Mouse (Mus musculus) hindbrain, embryonic 12.5 days (tissue): ENCODE results near the gene Tmem14c. TPM values are rescaled to one million over a fixed set of nuclear protein-coding genes. Genes with fewer than 3 reads are reported as not detected.

Experiments used
- ATAC-seq: fragments of 200-750 bp; cut with Nextera tagmentation; 2 replicates; pipeline ENCODE4 v1.8.0; 2017; ENCODE audit warnings: moderate TSS enrichment; ENCODE audit not compliant: low FRiP score
- H3K27ac ChIP-seq: fragments of 300-500 bp; sonication (generic); 2 replicates; pipeline ENCODE4 v1.5.1; 2016; ENCODE audit warnings: mild to moderate bottlenecking
- H3K27me3 ChIP-seq: fragments of 300-500 bp; sonication (generic); 2 replicates; pipeline ENCODE4 v1.6.1; 2016; ENCODE audit warnings: mild to moderate bottlenecking
- H3K36me3 ChIP-seq: fragments of 300-500 bp; sonication (generic); 2 replicates; pipeline ENCODE4 v1.6.1; 2016; ENCODE audit warnings: mild to moderate bottlenecking
- H3K4me1 ChIP-seq: fragments of 300-500 bp; sonication (generic); 2 replicates; pipeline ENCODE4 v1.6.1; 2016
- H3K4me2 ChIP-seq: fragments of 300-500 bp; sonication (generic); replicated peaks from 2 replicates; pipeline ENCODE4 v1.6.1; 2016; ENCODE audit warnings: mild to moderate bottlenecking
- H3K4me3 ChIP-seq: fragments of 300-500 bp; sonication (generic); 2 replicates; pipeline ENCODE4 v1.5.1; 2016; ENCODE audit warnings: mild to moderate bottlenecking
- H3K9ac ChIP-seq: fragments of 300-500 bp; sonication (generic); 2 replicates; pipeline ENCODE4 v1.6.1; 2016; ENCODE audit warnings: mild to moderate bottlenecking, moderate library complexity
- H3K9me3 ChIP-seq: fragments of 300-500 bp; sonication (generic); replicated peaks from 2 replicates; pipeline ENCODE4 v1.6.1; 2016; ENCODE audit warnings: mild to moderate bottlenecking
- WGBS: fragments of 180-500 bp; shearing (Covaris S2); methylation state at CpG from one replicate; pipeline ENCODE4 v1.1.7; 2016; 5-methylcytosine and 5-hydroxymethylcytosine counted together
- polyA plus RNA-seq: library from polyadenylated mRNA; unstranded; fragments of >200 nt; fragmentation: Nextera tagmentation; extraction: Ambion mirVana; gene quantifications from 2 replicates; pipeline ENCODE4 v1.2.1, GENCODE M21; 2016

Gene Tmem14c
- polyA plus RNA-seq, 1 experiment from 2014 or later: 148 TPM

DNA sequence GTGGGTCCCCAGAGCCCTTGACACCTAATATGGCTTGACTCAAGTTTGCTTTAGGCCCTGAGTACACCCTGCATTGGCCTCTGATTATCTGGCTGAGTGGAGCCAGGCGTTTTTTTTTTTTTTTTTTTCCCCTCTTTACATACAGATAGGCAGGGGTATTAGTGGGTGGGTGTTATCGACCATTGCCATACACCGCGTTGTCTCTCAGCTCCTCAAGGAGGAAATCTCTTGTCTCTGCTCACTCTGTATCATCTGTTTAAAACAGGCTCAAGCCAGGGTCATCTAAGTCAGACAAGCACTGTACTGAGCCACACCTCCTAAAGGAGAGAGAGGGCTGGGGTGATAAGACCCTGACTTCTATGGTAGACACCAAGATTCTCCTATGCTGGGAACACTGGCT is 1.7 kb downstream of the Tmem14c start:
- peaks cover 43% of the 10 kb centered on the region for H3K36me3 ChIP-seq
- H3K4me3 ChIP-seq: no peak overlapping the region
- H3K27me3 ChIP-seq: no peaks in the 10 kb centered on the region
- ATAC-seq: no peak
- peak overlapping the region; percentile 79; the same call in 1 of the 2 replicates for H3K4me2 ChIP-seq
- H3K9ac ChIP-seq: no peak overlapping the region
- no peak overlapping the region for H3K27ac ChIP-seq
- WGBS: 79% methylated on average over 4 of the region's 4 CpGs
- peaks cover 16% of the 10 kb centered on the region for H3K4me1 ChIP-seq
- no peaks in the 10 kb centered on the region for H3K9me3 ChIP-seq

DNA sequence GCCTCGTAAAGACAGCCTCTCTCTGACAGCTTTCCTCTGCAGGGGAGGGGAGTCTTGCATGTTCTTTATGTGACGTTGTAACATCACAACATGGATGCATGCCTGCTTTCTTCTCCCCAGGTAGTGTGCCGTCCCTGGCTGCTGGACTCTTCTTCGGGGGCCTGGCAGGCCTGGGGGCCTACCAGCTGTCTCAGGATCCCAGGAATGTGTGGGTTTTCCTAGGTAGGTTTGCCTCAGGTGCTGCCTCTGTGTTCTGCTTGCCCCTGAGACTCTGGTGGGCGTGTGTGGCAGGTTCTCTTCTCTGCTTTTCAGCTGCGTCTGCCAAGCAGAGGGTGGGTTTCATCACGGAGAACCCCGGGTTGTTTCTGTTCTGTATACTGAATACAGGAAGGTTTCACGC is 2.1 kb downstream of the Tmem14c start:
- Histone ChIP-seq H3K9me3 (no peaks in the 10 kb centered on the region), H3K27ac (no peak overlapping the region), H3K9ac (no peak overlapping the region), H3K4me2 (no peak overlapping the region), H3K4me1 (peaks cover 16% of the 10 kb centered on the region), H3K27me3 (no peaks in the 10 kb centered on the region), H3K36me3 (peaks cover 39% of the 10 kb centered on the region), H3K4me3 (no peak overlapping the region)
- WGBS: 91% methylated on average over 9 of the region's 9 CpGs
- no peak for ATAC-seq

DNA sequence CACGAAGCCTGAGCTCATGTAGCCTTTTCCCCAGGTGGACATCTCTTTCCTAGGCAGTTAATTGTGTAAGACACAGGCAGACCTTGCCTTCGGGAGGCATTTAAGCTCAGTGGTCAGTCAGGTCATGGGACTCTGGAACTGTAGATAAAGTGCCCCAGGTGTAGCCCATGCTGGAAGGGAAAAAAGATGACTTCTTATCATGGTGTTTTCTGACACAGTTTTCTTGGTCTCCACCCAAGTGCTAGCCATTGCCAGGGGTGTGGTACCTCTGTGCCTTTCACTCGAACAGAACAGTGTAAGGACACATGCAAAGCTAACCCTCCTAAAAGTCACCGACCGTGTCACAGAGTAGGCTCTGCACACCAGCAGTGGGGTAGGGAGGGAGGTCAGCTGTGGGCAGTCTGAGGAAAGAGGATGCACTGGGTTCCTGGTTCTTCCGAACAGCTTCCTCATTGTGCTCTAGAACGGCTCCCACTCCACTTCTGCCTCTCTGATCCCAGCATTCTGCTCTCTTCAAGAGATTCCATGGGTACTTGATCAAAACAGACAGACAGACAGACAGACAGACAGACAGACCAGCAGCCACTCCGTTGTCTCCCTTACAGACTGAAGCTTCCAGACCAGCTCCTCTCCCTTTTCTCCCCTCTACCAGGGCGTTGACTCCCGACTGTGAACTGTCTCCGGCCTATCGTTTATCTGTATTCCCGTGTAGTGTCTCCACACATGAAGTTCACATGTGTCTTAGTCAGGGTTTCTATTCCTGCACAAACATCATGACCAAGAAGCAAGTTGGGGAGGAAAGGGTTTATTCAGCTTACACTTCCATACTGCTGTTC is 2.9 kb downstream of the Tmem14c start:
- Histone ChIP-seq H3K36me3 (peaks cover 41% of the 10 kb centered on the region), H3K9ac (no peak overlapping the region), H3K4me1 (peaks cover 16% of the 10 kb centered on the region), H3K4me3 (no peak overlapping the region), H3K9me3 (no peaks in the 10 kb centered on the region), H3K27me3 (no peaks in the 10 kb centered on the region), H3K4me2 (no peak overlapping the region), H3K27ac (no peak overlapping the region)
- ATAC-seq: no peak
- 95% methylated on average over 13 of the region's 13 CpGs for WGBS

DNA sequence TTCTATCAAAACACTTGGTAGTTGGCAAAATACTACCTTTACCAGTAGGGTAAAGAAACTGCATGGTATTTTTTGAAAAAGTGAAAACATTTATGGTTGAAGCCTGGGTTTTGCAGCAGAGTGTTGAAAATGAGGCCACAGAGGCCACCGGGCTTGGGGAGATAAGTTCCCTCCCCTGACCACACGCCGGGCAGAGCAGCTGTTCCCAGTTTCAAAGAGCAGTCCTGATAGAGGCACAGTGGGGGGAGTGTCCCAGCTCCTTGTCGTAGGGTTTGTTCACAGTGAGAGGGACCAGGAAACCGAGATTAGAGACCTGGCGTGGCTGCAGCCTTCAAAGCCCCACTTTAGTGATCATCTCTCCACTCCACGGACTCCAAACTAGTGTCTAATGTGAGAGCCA is 4.4 kb downstream of the Tmem14c start:
- Histone ChIP-seq H3K36me3 (peaks cover 36% of the 10 kb centered on the region), H3K4me1 (peaks cover 13% of the 10 kb centered on the region), H3K9ac (no peak overlapping the region), H3K4me2 (no peak overlapping the region), H3K4me3 (no peak overlapping the region), H3K27ac (no peak overlapping the region), H3K9me3 (no peaks in the 10 kb centered on the region), H3K27me3 (no peaks in the 10 kb centered on the region)
- no peak for ATAC-seq
- 74% methylated on average over 7 of the region's 7 CpGs for WGBS

DNA sequence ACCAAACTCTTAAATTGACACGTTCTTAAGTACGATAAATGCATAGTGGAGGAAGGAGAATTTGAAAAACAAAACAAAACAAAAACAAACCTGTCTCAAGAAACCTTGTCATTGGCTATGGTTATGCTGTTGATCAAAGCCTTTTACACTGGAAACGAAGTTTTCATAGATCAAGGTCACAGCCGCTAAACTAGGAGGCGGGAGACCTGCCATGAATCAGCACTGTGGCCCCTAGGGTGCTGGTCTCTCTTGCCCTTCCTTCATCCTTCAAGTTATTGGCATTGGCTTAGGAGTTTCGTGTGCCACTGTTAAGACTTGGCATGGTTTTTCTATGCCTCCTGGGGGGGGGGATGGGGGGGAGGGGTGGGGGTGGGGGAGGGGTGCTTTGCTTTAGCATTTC is 5.5 kb downstream of the Tmem14c start:
- WGBS: 92% methylated on average over 6 of the region's 6 CpGs

DNA sequence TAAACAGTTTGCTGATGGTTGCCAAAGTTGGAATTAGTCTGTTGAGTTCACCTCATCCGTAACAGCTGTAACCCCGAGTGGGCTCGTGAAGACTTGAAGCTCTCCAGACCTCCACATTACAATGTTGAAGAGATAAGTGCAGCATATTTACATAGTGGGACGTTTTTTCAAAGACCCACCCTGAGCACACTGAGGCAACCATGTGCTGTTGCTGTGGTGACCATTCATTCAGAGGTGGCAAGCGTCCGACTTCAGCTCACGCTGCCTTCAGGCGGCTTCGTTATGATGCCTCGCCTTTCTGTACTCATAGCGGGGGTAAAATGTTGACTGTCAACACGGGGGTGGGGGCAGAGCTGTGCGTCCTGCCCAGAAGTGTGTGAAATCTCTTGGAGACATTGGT is 6.0 kb downstream of the Tmem14c start:
- no peak for ATAC-seq
- Histone ChIP-seq H3K4me3 (no peak overlapping the region), H3K36me3 (peaks cover 36% of the 10 kb centered on the region), H3K27ac (no peak overlapping the region), H3K9ac (no peak overlapping the region), H3K4me1 (peaks cover 4% of the 10 kb centered on the region), H3K27me3 (no peaks in the 10 kb centered on the region), H3K4me2 (no peak overlapping the region), H3K9me3 (no peaks in the 10 kb centered on the region)
- WGBS: 90% methylated on average over 13 of the region's 13 CpGs

More for the DNA sequence above, 5.5 kb downstream of the Tmem14c start:
- H3K9me3 ChIP-seq: no peaks in the 10 kb centered on the region
- H3K4me2 ChIP-seq: no peak overlapping the region
- H3K36me3 ChIP-seq: peaks cover 36% of the 10 kb centered on the region
- H3K9ac ChIP-seq: no peak overlapping the region
- H3K27me3 ChIP-seq: no peaks in the 10 kb centered on the region
- peaks cover 9% of the 10 kb centered on the region for H3K4me1 ChIP-seq
- no peak for ATAC-seq
- H3K27ac ChIP-seq: no peak overlapping the region
- no peak overlapping the region for H3K4me3 ChIP-seq

DNA sequence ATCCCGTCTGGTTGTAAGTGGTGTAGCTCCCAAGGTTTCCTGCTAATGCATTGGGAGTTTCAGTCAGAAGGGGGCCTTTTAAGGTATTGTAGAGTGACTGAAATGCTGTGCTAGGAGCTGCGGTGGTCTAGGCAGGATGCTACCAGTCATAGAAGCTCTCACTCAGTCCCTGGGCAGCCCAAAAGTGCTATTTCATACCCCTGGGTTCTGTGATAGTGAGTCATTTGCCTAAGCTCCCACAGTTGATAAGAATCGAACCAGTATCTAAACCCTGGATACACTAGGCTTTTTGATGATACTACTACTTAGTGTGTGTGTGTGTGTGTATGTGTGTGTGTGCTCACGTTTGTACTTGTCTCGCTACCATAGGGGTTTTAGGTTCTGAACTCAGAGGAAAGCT is 14.0 kb downstream of the Tmem14c start:
- WGBS: 79% methylated on average over 5 of the region's 5 CpGs
- no peaks in the 10 kb centered on the region for H3K27me3 ChIP-seq
- H3K9me3 ChIP-seq: no peaks in the 10 kb centered on the region
- ATAC-seq: no peak
- no peak overlapping the region for H3K4me2 ChIP-seq
- H3K9ac ChIP-seq: no peak overlapping the region
- H3K4me3 ChIP-seq: no peak overlapping the region
- no peaks in the 10 kb centered on the region for H3K4me1 ChIP-seq
- H3K36me3 ChIP-seq: no peaks in the 10 kb centered on the region
- no peak overlapping the region for H3K27ac ChIP-seq

DNA sequence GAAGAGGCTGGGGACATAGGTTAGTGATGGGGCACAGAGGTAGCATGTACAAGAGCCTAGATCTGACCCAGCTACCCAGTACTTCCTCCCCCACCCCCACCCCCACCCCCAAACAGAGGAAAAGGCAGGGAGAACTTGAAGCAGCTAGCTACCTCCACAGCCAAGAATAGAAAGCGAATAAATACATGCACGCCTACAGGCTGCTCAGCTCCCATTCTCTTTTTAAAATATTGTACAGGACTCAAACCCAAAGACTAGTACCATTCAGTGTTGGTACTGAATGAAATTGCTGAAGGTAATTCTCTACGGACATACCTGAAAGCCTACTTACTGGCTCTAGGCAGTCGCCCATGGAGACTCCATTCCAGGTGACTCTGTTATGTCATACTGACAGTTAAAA is 26.4 kb downstream of the Tmem14c start:
- no peak for ATAC-seq
- Histone ChIP-seq H3K36me3 (no peaks in the 10 kb centered on the region), H3K9ac (no peak overlapping the region), H3K27ac (no peak overlapping the region), H3K4me2 (no peak overlapping the region), H3K9me3 (no peaks in the 10 kb centered on the region), H3K4me1 (no peaks in the 10 kb centered on the region), H3K27me3 (no peaks in the 10 kb centered on the region), H3K4me3 (no peak overlapping the region)
- WGBS: 90% methylated on average over 4 of the region's 4 CpGs

DNA sequence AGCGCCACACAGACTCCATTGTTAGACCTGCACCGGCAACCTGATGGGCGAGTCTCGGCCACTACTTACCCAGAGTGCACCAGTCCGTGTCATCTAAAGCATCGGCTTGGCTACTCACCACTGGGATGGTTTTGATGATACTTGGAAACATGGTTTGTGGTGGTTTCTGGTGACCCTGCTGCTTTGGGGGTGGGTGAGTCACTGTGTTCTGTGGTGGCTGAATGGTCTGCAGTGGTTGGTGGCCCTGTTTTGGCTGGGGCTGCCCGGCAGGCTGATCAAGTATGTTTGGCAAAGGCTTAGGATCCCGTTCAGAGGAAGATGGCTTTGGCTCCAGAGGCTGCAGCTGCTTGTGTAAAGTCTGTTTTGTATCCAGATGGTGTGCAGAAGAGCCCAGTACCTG is 29.8 kb downstream of the Tmem14c start:
- no peak overlapping the region for H3K4me3 ChIP-seq
- H3K27ac ChIP-seq: no peak overlapping the region
- ATAC-seq: no peak
- H3K9me3 ChIP-seq: no peaks in the 10 kb centered on the region
- H3K4me2 ChIP-seq: no peak overlapping the region
- no peaks in the 10 kb centered on the region for H3K36me3 ChIP-seq
- H3K27me3 ChIP-seq: no peaks in the 10 kb centered on the region
- WGBS: 91% methylated on average over 8 of the region's 8 CpGs
- H3K4me1 ChIP-seq: no peaks in the 10 kb centered on the region
- no peak overlapping the region for H3K9ac ChIP-seq

DNA sequence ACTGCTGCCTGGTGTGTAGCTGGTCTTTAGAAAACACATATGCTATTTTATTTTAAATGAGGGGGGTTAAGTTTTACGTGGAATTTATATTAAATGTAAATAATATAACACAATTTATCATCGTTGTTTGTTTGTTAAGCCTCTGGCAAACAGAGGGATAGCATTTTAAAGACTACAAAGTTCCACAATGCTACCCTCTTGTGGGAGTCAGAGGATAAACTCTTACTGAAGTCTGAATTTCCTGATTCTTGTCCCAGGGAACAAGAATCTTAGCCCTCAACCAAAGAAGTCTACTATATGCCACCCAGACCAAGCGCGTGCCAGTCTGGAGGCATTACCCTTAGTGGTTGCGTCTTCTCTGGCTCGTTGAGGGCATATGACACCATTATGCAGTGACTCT is 31.2 kb downstream of the Tmem14c start:
- Histone ChIP-seq H3K4me3 (no peak overlapping the region), H3K36me3 (no peaks in the 10 kb centered on the region), H3K4me2 (no peak overlapping the region), H3K27ac (no peak overlapping the region), H3K27me3 (no peaks in the 10 kb centered on the region), H3K4me1 (no peaks in the 10 kb centered on the region), H3K9ac (no peak overlapping the region), H3K9me3 (no peaks in the 10 kb centered on the region)
- WGBS: 88% methylated on average over 6 of the region's 6 CpGs
- no peak for ATAC-seq

DNA sequence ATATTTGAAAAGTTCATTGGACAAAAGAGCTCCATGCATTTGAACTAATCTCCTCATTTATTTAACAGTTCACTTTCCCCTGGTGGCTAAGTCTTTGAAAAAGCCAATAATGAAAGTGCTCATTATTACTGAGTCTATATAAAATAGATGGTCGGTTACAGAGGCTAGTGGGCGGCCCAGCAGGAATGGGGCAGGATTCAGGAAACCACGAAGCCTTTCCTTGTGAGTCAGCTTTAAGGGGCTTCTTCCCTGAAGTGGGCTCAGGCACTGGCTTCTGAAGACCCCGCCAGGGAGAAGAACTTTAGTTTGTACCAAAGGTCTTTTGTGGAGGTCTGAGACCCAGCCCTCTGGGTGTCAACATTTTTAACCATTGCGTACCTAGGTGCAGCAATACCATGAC is 35.9 kb downstream of the Tmem14c start:
- H3K9ac ChIP-seq: no peak overlapping the region
- H3K27me3 ChIP-seq: no peaks in the 10 kb centered on the region
- WGBS: 70% methylated on average over 5 of the region's 5 CpGs
- H3K4me1 ChIP-seq: no peaks in the 10 kb centered on the region
- no peak for ATAC-seq
- H3K4me3 ChIP-seq: no peak overlapping the region
- no peak overlapping the region for H3K4me2 ChIP-seq
- no peaks in the 10 kb centered on the region for H3K36me3 ChIP-seq
- H3K9me3 ChIP-seq: no peaks in the 10 kb centered on the region
- H3K27ac ChIP-seq: no peak overlapping the region

DNA sequence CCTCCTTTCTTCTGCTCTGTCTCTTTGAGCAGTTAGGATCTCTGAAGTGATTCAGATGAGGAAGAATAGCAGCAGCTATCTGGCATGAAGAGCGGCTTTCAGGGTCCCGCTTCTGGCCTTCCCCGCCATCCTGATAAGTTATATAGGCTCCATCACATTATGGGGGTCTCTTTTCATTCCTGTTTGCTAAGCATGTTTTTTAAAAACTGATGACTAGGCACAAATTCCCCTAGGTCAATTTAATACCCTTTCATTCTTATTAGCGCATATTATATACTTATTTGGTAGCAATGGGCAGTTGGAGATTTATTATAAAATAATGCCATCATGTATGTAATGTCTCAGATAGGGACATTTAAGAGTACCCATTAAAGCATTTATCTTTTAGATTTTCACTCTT is 51.5 kb downstream of the Tmem14c start:
- Histone ChIP-seq H3K36me3 (no peaks in the 10 kb centered on the region), H3K4me1 (no peaks in the 10 kb centered on the region), H3K27me3 (no peaks in the 10 kb centered on the region), H3K4me3 (no peak overlapping the region), H3K9ac (no peak overlapping the region), H3K4me2 (no peak overlapping the region), H3K27ac (no peak overlapping the region), H3K9me3 (no peaks in the 10 kb centered on the region)
- 95% methylated on average over 4 of the region's 4 CpGs for WGBS
- ATAC-seq: no peak

DNA sequence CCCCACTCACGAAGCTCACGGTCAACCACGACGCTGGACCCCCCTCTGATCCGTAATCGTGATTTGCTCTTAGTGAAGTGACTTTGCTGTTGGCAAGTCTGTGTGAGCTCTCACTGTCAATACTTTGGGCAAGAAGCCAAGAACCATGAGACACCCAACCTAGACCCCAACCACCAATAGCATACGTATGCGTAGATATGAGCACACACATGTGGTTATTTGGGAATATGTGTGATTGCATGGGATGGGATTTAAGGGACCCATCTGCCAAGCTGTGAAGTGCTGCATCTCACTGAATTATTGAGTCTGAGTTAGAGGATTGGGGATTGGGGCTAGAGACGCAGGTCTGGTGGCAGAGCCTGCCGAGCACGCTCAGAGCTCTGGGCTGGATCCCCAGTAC is 55.5 kb downstream of the Tmem14c start:
- Histone ChIP-seq H3K4me2 (no peak overlapping the region), H3K27me3 (no peaks in the 10 kb centered on the region; the same call in 1 of the 2 replicates), H3K4me3 (no peak overlapping the region), H3K9me3 (no peaks in the 10 kb centered on the region), H3K27ac (no peak overlapping the region), H3K4me1 (no peaks in the 10 kb centered on the region), H3K9ac (no peak overlapping the region), H3K36me3 (no peaks in the 10 kb centered on the region)
- ATAC-seq: no peak
- 92% methylated on average over 11 of the region's 11 CpGs for WGBS
